Mouse (Mus musculus) limb, embryonic 15.5 days (tissue): ENCODE measurements around the gene Ccdc88c. TPM values are rescaled to one million over a fixed set of nuclear protein-coding genes. Genes with fewer than 3 reads are reported as not detected.
"Not testable (repeated sequence)": the region's sequence is repeated elsewhere in the genome, so short reads cannot be mapped to it uniquely, and the experiment has no call there.

Experiments used
- ATAC-seq: fragments of 200-750 bp; cut with Nextera tagmentation; 2 replicates; pipeline ENCODE4 v1.8.0; 2017; ENCODE audit warnings: low read depth, moderate TSS enrichment; ENCODE audit not compliant: insufficient number of reproducible peaks, low FRiP score, low TSS enrichment
- H3K27ac ChIP-seq: fragments of 300-500 bp; sonication (generic); 2 replicates; pipeline ENCODE4 v1.5.1; 2015; ENCODE audit warnings: moderate library complexity, mild to moderate bottlenecking, inconsistent platforms
- H3K27me3 ChIP-seq: fragments of 300-500 bp; sonication (generic); 2 replicates; pipeline ENCODE4 v1.6.1; 2015; ENCODE audit warnings: inconsistent platforms
- H3K36me3 ChIP-seq: fragments of 300-500 bp; sonication (generic); 2 replicates; pipeline ENCODE4 v1.6.1; 2015; ENCODE audit warnings: inconsistent platforms
- H3K4me1 ChIP-seq: fragments of 300-500 bp; sonication (generic); 2 replicates; pipeline ENCODE4 v1.6.1; 2015; ENCODE audit warnings: inconsistent platforms
- H3K4me2 ChIP-seq: fragments of 300-500 bp; sonication (generic); 2 replicates; pipeline ENCODE4 v1.6.1; 2015; ENCODE audit warnings: mild to moderate bottlenecking, inconsistent platforms
- H3K4me3 ChIP-seq: fragments of 300-500 bp; sonication (generic); 2 replicates; pipeline ENCODE4 v1.5.1; 2015; ENCODE audit warnings: mild to moderate bottlenecking, inconsistent platforms
- H3K9ac ChIP-seq: fragments of 300-500 bp; sonication (generic); 2 replicates; pipeline ENCODE4 v1.6.1; 2015; ENCODE audit warnings: inconsistent platforms
- H3K9me3 ChIP-seq: fragments of 300-500 bp; sonication (generic); 2 replicates; pipeline ENCODE4 v1.6.1; 2016; ENCODE audit warnings: inconsistent platforms
- WGBS: fragments of 180-500 bp; shearing (Covaris S2); methylation state at CpG from one replicate; pipeline ENCODE4 v1.1.7; 2015; 5-methylcytosine and 5-hydroxymethylcytosine counted together
- polyA plus RNA-seq: library from polyadenylated mRNA; unstranded; fragments of >200 nt; fragmentation: Nextera tagmentation; extraction: Ambion mirVana; gene quantifications from 2 replicates; pipeline ENCODE4 v1.2.1, GENCODE M21; 2015

The Ccdc88c gene
- polyA plus RNA-seq, 1 experiment from 2014 or later = 3.7 TPM

DNA sequence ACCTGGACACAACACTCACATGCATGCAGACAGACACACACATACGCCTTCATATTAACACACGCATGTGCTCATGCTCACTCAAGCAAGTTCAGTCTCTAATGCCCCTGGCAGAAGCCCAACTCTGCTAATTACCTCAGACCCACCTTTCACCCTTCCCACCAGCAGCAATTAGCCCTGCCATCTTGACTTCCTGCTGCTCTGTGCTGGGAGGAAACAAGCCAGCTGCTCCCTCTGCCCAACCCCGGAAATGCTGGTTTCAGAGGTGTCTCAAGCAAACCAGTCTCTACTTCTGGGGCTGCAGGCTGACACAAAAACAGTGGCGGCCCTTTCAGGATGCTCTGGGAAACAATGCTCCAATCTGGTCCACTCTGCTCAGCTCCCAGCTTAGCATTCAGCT is 12.9 kb downstream of the Ccdc88c start:
- no peak overlapping the region for H3K4me2 ChIP-seq
- H3K4me3 ChIP-seq = no peak overlapping the region
- H3K9ac ChIP-seq = no peak overlapping the region
- ATAC-seq = no peak
- no peak overlapping the region for H3K27ac ChIP-seq
- no peaks in the 10 kb centered on the region for H3K36me3 ChIP-seq
- peaks cover 57% of the 10 kb centered on the region for H3K4me1 ChIP-seq
- 52% methylated on average over 4 of the region's 4 CpGs for WGBS
- no peaks in the 10 kb centered on the region for H3K9me3 ChIP-seq
- H3K27me3 ChIP-seq = peaks cover 6% of the 10 kb centered on the region; the same call in 1 of the 2 replicates

- Histone ChIP-seq H3K27me3 (peaks cover 6% of the 10 kb centered on the region; the same call in 1 of the 2 replicates), H3K4me1 (peaks cover 59% of the 10 kb centered on the region), H3K36me3 (no peaks in the 10 kb centered on the region), H3K9ac (no peak overlapping the region), H3K9me3 (no peaks in the 10 kb centered on the region), H3K27ac (no peak overlapping the region), H3K4me2 (no peak overlapping the region), H3K4me3 (no peak overlapping the region)
- WGBS = 79% methylated on average over 11 of the region's 11 CpGs
- no peak for ATAC-seq
Observed at GRCm38 (mm10) chr12:101015165-101015560, 13.7 kb downstream of the Ccdc88c start.

GRCm38 (mm10) chr12:101014549-101015164 is 14.2 kb downstream of the Ccdc88c start:
- Histone ChIP-seq H3K36me3 (no peaks in the 10 kb centered on the region), H3K27ac (no peak overlapping the region; the same call in 1 of the 2 replicates), H3K9me3 (no peaks in the 10 kb centered on the region), H3K4me1 (peaks cover 60% of the 10 kb centered on the region), H3K4me3 (no peak overlapping the region), H3K9ac (no peak overlapping the region), H3K27me3 (peaks cover 6% of the 10 kb centered on the region; the same call in 1 of the 2 replicates), H3K4me2 (no peak overlapping the region)
- no peak for ATAC-seq
- 36% methylated on average over 10 of the region's 10 CpGs for WGBS

DNA sequence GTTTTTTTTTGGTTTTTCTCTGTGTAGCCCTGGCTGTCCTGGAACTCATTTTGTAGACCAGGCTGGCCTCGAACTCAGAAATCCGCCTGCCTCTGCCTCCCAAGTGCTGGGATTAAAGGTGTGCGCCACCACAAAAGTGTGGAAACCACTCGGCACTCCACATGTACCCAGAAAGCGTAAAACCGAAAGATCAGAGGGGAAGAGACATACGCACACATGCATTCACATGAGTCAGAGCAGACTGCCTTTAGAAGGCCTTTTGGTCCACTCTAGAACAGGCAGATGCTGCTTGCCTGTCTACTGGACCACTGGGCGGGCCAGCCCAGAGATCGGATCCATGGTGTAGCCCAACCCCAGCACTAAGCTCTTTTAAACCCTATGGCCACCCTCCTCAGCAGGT is 15.2 kb downstream of the Ccdc88c start:
- H3K4me3 ChIP-seq, H3K9me3 ChIP-seq, H3K9ac ChIP-seq, ATAC-seq, H3K4me2 ChIP-seq, H3K27ac ChIP-seq, H3K36me3 ChIP-seq, H3K27me3 ChIP-seq: not testable (repeated sequence)
- H3K4me1 ChIP-seq = peaks cover 62% of the 10 kb centered on the region
- 89% methylated on average over 9 of the region's 9 CpGs for WGBS

DNA sequence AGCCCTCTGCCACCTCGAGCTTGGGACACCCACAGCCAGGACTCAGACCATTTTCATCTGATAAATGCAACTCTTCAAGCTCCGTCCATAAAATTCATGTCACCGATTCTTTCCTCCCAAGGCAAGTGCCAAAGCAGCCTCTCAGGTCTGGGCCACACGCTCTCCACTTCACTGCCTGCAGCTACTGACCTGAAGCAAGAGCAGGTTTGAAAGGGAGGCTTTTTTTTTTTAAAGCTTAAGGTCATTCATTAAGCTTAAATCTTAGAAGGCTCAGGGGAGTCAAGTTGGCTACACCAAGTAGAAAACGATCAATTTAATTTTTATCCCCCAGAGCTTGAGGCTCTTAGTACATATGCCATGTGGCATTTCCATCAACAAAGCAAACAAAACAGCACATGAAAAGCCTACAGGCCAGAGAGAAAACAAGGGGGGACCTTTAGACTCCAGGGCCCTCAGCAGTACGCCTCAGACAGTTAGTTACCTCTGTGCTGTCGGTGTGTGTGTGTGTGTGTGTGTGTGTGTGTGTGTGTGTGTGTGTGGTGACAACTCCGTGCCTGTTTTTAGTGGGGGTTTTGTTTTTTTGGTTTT is 15.7 kb downstream of the Ccdc88c start:
- H3K4me1 ChIP-seq = peaks cover 64% of the 10 kb centered on the region
- no peaks in the 10 kb centered on the region for H3K36me3 ChIP-seq
- ATAC-seq = no peak
- H3K27me3 ChIP-seq = peaks cover 6% of the 10 kb centered on the region; the same call in 1 of the 2 replicates
- WGBS = 53% methylated on average over 8 of the region's 8 CpGs
- H3K9me3 ChIP-seq = no peaks in the 10 kb centered on the region
- H3K4me2 ChIP-seq = no peak overlapping the region
- H3K4me3 ChIP-seq = no peak overlapping the region
- H3K27ac ChIP-seq = no peak overlapping the region
- H3K9ac ChIP-seq = no peak overlapping the region

DNA sequence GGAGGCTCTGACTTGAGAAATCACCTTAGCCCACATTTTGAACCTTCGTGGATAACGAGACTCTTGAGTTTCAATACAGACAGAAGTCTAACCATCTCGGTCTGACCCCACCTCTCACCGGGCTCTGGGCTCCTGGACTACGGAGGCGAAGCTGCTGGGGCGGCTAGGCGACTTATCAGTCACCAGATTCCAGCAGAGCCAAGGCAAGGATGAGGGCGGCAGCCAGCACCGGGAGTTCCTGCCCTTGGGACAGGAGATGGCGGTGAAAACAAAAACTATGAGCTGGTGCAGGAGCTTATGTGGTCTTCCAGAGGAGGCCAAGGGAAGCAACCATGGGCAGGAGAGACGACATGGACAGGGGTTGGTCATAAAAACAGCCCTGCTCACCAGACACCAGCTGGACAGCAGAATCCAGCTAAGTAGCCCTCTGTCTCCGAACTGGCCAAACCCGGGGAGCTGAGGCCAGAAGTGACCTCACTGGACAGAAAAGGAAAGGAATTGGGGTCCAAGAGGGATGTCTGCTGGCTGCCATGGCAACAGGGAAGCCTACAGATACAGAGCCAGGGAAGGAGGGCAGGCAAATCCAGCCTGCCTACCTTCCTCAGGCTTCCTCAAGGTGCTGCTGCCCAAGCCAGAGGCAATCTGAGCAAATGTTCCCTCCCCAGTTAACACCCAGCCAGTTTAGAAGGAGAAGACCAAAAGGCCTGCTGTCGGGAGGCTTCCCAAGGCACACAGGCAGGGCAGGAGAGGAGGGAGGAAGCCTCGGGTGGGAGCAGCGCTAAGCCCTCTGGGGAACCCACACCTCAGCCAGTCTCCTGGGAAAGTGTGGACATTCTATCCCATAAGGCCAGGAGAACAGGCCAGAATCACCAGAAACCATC is 16.4 kb downstream of the Ccdc88c start:
- Histone ChIP-seq H3K27ac (no peak overlapping the region), H3K9ac (no peak overlapping the region), H3K9me3 (no peaks in the 10 kb centered on the region), H3K36me3 (no peaks in the 10 kb centered on the region), H3K4me2 (no peak overlapping the region), H3K4me1 (peaks cover 64% of the 10 kb centered on the region), H3K27me3 (peaks cover 6% of the 10 kb centered on the region; the same call in 1 of the 2 replicates), H3K4me3 (no peak overlapping the region)
- 27% methylated on average over 17 of the region's 17 CpGs for WGBS
- ATAC-seq = no peak

GRCm38 (mm10) chr12:101011017-101011416 is 17.8 kb downstream of the Ccdc88c start:
- Histone ChIP-seq H3K9ac (no peak overlapping the region), H3K36me3 (no peaks in the 10 kb centered on the region), H3K9me3 (no peaks in the 10 kb centered on the region), H3K27me3 (peaks cover 6% of the 10 kb centered on the region; the same call in 1 of the 2 replicates), H3K4me2 (no peak overlapping the region), H3K4me3 (no peak overlapping the region), H3K27ac (no peak overlapping the region), H3K4me1 (peaks cover 55% of the 10 kb centered on the region)
- WGBS = 76% methylated on average over 7 of the region's 7 CpGs
- ATAC-seq = no peak

- Histone ChIP-seq H3K4me3 (no peak overlapping the region), H3K36me3 (no peaks in the 10 kb centered on the region), H3K9me3 (no peaks in the 10 kb centered on the region), H3K9ac (no peak overlapping the region), H3K4me1 (peaks cover 49% of the 10 kb centered on the region), H3K4me2 (no peak overlapping the region), H3K27me3 (peaks cover 6% of the 10 kb centered on the region; the same call in 1 of the 2 replicates), H3K27ac (no peak overlapping the region)
- no peak for ATAC-seq
- WGBS = 50% methylated on average over 10 of the region's 10 CpGs
Observed at GRCm38 (mm10) chr12:101010148-101010920, 18.5 kb downstream of the Ccdc88c start.

DNA sequence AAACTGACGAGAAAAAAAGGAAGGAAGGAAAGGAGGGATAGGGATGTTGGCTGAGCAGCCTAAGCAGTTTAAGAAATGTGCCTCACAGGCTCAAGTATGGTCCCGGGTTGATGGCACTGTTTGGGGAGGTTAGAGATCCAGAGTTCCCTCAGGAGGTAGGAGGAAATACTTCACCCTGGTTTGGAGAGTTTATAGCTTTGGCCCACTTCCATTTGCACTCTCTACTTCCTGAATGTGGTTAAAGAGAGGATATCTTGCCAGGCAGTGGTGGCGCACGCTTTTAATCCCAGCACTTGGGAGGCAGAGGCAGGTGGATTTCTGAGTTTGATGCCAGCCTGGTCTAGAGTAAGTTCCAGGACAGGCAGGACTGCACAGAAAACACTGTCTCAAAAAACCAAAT is 19.6 kb downstream of the Ccdc88c start:
- no peak overlapping the region for H3K9ac ChIP-seq
- no peak overlapping the region for H3K27ac ChIP-seq
- ATAC-seq = no peak
- H3K36me3 ChIP-seq = no peaks in the 10 kb centered on the region
- H3K9me3 ChIP-seq = no peaks in the 10 kb centered on the region
- H3K27me3 ChIP-seq = peaks cover 6% of the 10 kb centered on the region; the same call in 1 of the 2 replicates
- WGBS = 79% methylated on average over 4 of the region's 4 CpGs
- H3K4me2 ChIP-seq = no peak overlapping the region
- H3K4me1 ChIP-seq = peaks cover 40% of the 10 kb centered on the region
- H3K4me3 ChIP-seq = no peak overlapping the region

GRCm38 (mm10) chr12:101008648-101009047 is 20.2 kb downstream of the Ccdc88c start:
- ATAC-seq = no peak

GRCm38 (mm10) chr12:101007968-101008481 is 20.8 kb downstream of the Ccdc88c start:
- Histone ChIP-seq H3K4me1 (peaks cover 37% of the 10 kb centered on the region), H3K4me3 (no peak overlapping the region), H3K36me3 (no peaks in the 10 kb centered on the region), H3K9me3 (no peaks in the 10 kb centered on the region), H3K4me2 (no peak overlapping the region), H3K27ac (0 out of 2 replicates have a peak overlapping the region, but pooled peaks have one; percentile 12), H3K27me3 (peaks cover 4% of the 10 kb centered on the region; the same call in 1 of the 2 replicates), H3K9ac (no peak overlapping the region)
- WGBS = 32% methylated on average over 10 of the region's 10 CpGs
- ATAC-seq = peak; percentile 63

More at GRCm38 (mm10) chr12:101008648-101009047, 20.2 kb downstream of the Ccdc88c start:
- Histone ChIP-seq H3K9ac (no peak overlapping the region), H3K4me3 (no peak overlapping the region), H3K27me3 (peaks cover 6% of the 10 kb centered on the region; the same call in 1 of the 2 replicates), H3K27ac (0 out of 2 replicates have a peak overlapping the region, but pooled peaks have one; percentile 12), H3K36me3 (no peaks in the 10 kb centered on the region), H3K9me3 (no peaks in the 10 kb centered on the region), H3K4me1 (peaks cover 37% of the 10 kb centered on the region), H3K4me2 (no peak overlapping the region)
- WGBS = 47% methylated on average over 4 of the region's 4 CpGs
